8 mouse cellular contexts compared by ENCODE assay signal in the genomic region with DNA sequence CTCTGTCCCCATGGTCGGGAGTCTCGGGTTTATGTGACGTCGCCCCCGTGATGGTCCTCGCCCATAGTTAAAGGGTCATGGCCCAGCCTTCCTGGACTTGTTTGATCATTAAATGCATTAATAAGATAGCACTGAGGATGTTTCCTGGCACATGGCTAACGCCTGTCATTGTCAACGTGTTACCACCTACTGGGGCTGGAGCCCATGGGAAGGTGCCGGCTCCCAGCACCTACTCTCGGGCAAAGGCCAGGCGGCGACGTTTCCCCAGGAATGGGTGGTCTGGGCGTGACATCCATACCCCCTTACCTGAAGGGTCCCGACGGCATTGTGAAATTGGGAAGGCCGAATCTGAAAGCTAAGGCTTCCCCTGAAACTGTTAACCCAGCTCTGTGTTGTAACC. TPM values are rescaled to one million over a fixed set of nuclear protein-coding genes. Genes with fewer than 3 reads are reported as not detected.
DNase-seq lines count a peak whose midpoint lies in the region; ATAC-seq and TF ChIP-seq lines count a peak whose summit lies in the region.

No protein-coding gene starts in this region.

- ATAC-seq in heart, postnatal 0 days (ENCODE audit: insufficient read depth, low read depth), result no peak
- peak; percentile 1 for ATAC-seq in forebrain, postnatal 0 days

- H3K9me3 ChIP-seq in heart, postnatal 0 days (replicated peaks; ENCODE audit: control insufficient read depth, low read length), result no peaks in the 10 kb centered on the region
- no peaks in the 10 kb centered on the region for H3K9me3 ChIP-seq in MEL (replicated peaks; ENCODE audit: insufficient read depth, low read length)
- H3K9me3 ChIP-seq in forebrain, postnatal 0 days (ENCODE audit: low read length), result no peaks in the 10 kb centered on the region
- H3K9me3 ChIP-seq in midbrain, embryonic 10.5 days (replicated peaks), result no peaks in the 10 kb centered on the region

- DNase-seq in heart, postnatal 0 days (ENCODE audit: low spot score), result no peak
- no peak for DNase-seq in heart, postnatal 4 days
- DNase-seq in MEL (ENCODE audit: low read depth, low spot score) (no peak), MN1 (ENCODE audit: low spot score) (no peak)
- DNase-seq in forebrain, postnatal 0 days, result no peak
- DNase-seq in midbrain, embryonic 10.5 days (ENCODE audit: low spot score), result no peak
- DNase-seq in spleen, postnatal 36 days (ENCODE audit: low spot score in 2 of 2), result no peak
- DNase-seq in right cerebral cortex, adult 18-20 months, result no peak

- peaks cover 13% of the 10 kb centered on the region for H3K36me3 ChIP-seq in heart, postnatal 0 days (replicated peaks; ENCODE audit: control insufficient read depth, insufficient read depth, low read length)
- H3K36me3 ChIP-seq in MEL (ENCODE audit: control insufficient read depth in 1 of 2, insufficient read depth in 2 of 2, low read length in 2 of 2), result peaks cover 2 to 16% of the 10 kb centered on the region in 2 experiments; a peak in 3 of 4 replicates
- peaks cover 16% of the 10 kb centered on the region for H3K36me3 ChIP-seq in forebrain, postnatal 0 days (ENCODE audit: insufficient read depth)
- H3K36me3 ChIP-seq in midbrain, embryonic 10.5 days, result peaks cover 26% of the 10 kb centered on the region

- no peaks in the 10 kb centered on the region for H3K27me3 ChIP-seq in heart, postnatal 0 days (ENCODE audit: control insufficient read depth, insufficient read depth, low read length)
- no peaks in the 10 kb centered on the region for H3K27me3 ChIP-seq in MEL (ENCODE audit: control insufficient read depth in 1 of 2, insufficient read depth in 2 of 2, low read length in 2 of 2)
- no peaks in the 10 kb centered on the region for H3K27me3 ChIP-seq in forebrain, postnatal 0 days (ENCODE audit: insufficient read depth, low read length)
- no peaks in the 10 kb centered on the region for H3K27me3 ChIP-seq in midbrain, embryonic 10.5 days (ENCODE audit: low read depth, poor library complexity, severe bottlenecking)

- peak; percentile 11; the same call in 1 of the 2 replicates for TF ChIP-seq CTCF in heart, postnatal 0 days (IDR thresholded peaks at IDR 0.05; ENCODE audit: low read depth)
- TF ChIP-seq CTCF in MEL (IDR thresholded peaks at IDR 0.05 in 2 of 3, conservative IDR thresholded peaks at IDR 0.05 in 1 of 3; ENCODE audit: control insufficient read depth in 1 of 3, insufficient read depth in 1 of 3, low read depth in 2 of 3, low read length in 3 of 3, poor library complexity in 1 of 3, severe bottlenecking in 1 of 3), result no peak
- TF ChIP-seq CTCF in forebrain, postnatal 0 days (IDR thresholded peaks at IDR 0.05; ENCODE audit: low read depth), result no peak

- 2% methylated on average over 17 of the region's 17 CpGs for WGBS in heart, postnatal 0 days
- WGBS in forebrain, postnatal 0 days, result under 1% methylated on average over 17 of the region's 17 CpGs
- WGBS in midbrain, embryonic 10.5 days, result 3% methylated on average over 17 of the region's 17 CpGs

- no peak for TF ChIP-seq RAD21 in MEL (IDR thresholded peaks at IDR 0.05; ENCODE audit: low read depth, low read length)

- H3K4me3 ChIP-seq in heart, postnatal 0 days (ENCODE audit: low read depth, low read length), result peak overlapping the region; percentile 66
- H3K4me3 ChIP-seq in MEL (ENCODE audit: control insufficient read depth in 1 of 2, insufficient read depth in 1 of 2, low read depth in 2 of 2, low read length in 2 of 2), result peak overlapping the region; percentile 64 to 74
- peak overlapping the region; percentile 65 for H3K4me3 ChIP-seq in forebrain, postnatal 0 days (ENCODE audit: low read depth, low read length)
- peak overlapping the region; percentile 70 for H3K4me3 ChIP-seq in midbrain, embryonic 10.5 days

- TF ChIP-seq EP300 in heart, postnatal 0 days (IDR thresholded peaks at IDR 0.05; ENCODE audit: low read depth), result no peak
- TF ChIP-seq EP300 in MEL (IDR thresholded peaks at IDR 0.05; ENCODE audit: low read depth in 1 of 2, low read length in 2 of 2), result no peak

- no peak for TF ChIP-seq POLR2A in MEL (IDR thresholded peaks at IDR 0.05; ENCODE audit: control insufficient read depth in 1 of 2, insufficient read depth in 1 of 2, low read depth in 1 of 2, low read length in 2 of 2, poor library complexity in 1 of 2)

- peak overlapping the region; percentile 49 for H3K9ac ChIP-seq in heart, postnatal 0 days (replicated peaks; ENCODE audit: low read depth, low read length)
- peak overlapping the region; percentile 63 for H3K9ac ChIP-seq in MEL (ENCODE audit: control insufficient read depth, low read depth, low read length, poor library complexity, severe bottlenecking)
- H3K9ac ChIP-seq in forebrain, postnatal 0 days, result peak overlapping the region; percentile 61

- peaks cover 3% of the 10 kb centered on the region; the same call in 1 of the 2 replicates for H3K79me2 ChIP-seq in MEL (ENCODE audit: control insufficient read depth, insufficient read depth, low read length, poor library complexity)

- H3K27ac ChIP-seq in heart, postnatal 0 days (ENCODE audit: low read depth), result peak overlapping the region; percentile 86
- H3K27ac ChIP-seq in MEL (ENCODE audit: control insufficient read depth, low read depth, low read length), result peak overlapping the region; percentile 26
- 0 out of 2 replicates have a peak overlapping the region, but pooled peaks have one; percentile 10 for H3K27ac ChIP-seq in forebrain, postnatal 0 days (ENCODE audit: low read depth, low read length)
- H3K27ac ChIP-seq in midbrain, embryonic 10.5 days (replicated peaks), result peak overlapping the region; percentile 86

- H3K4me1 ChIP-seq in heart, postnatal 0 days (ENCODE audit: control insufficient read depth, insufficient read depth), result peaks cover 27% of the 10 kb centered on the region
- peaks cover 3 to 9% of the 10 kb centered on the region in 2 experiments; a peak in 3 of 4 replicates for H3K4me1 ChIP-seq in MEL (ENCODE audit: control insufficient read depth in 1 of 2, insufficient read depth in 2 of 2, low read length in 2 of 2)
- H3K4me1 ChIP-seq in forebrain, postnatal 0 days (ENCODE audit: insufficient read depth), result peaks cover 6% of the 10 kb centered on the region; the same call in 1 of the 2 replicates
- H3K4me1 ChIP-seq in midbrain, embryonic 10.5 days, result peaks cover 16% of the 10 kb centered on the region

- H3K4me2 ChIP-seq in heart, postnatal 0 days (ENCODE audit: low read depth, low read length), result peak overlapping the region; percentile 82
- peak overlapping the region; percentile 86 for H3K4me2 ChIP-seq in forebrain, postnatal 0 days (ENCODE audit: low read depth)

TF ChIP-seq in MEL, 35 proteins besides CTCF, POLR2A, EP300 and RAD21:
- TF ChIP-seq SIN3A (IDR thresholded peaks at IDR 0.05; ENCODE audit: low read length) (peak; percentile 32; the same call in 1 of the 2 replicates), MAFK (IDR thresholded peaks at IDR 0.05; ENCODE audit: borderline replicate concordance, low read depth, low read length) (no peak), MXI1 (IDR thresholded peaks at IDR 0.05; ENCODE audit: low read depth, low read length) (peak; percentile 60), MAX (IDR thresholded peaks at IDR 0.05; ENCODE audit: low read length) (0 out of 2 replicates have a peak, but pooled peaks have one; percentile 30), UBTF (IDR thresholded peaks at IDR 0.05; ENCODE audit: borderline replicate concordance, insufficient read depth, low read depth, low read length) (0 out of 2 replicates have a peak, but pooled peaks have one; percentile 52)

RNA-seq across cellular contexts. Expression of gene Tom1, which starts 0.8 kb away (rescaled TPM):
- 56.1 and 110 TPM in 2 replicates for total RNA-seq in heart, postnatal 0 days (2014; rRNA removed; ENCODE audit: low replicate concordance)
- 68.7 and 75.8 TPM in 2 replicates for polyA plus RNA-seq in heart, postnatal 0 days (2015; fragmentation: Nextera tagmentation; extraction: Ambion mirVana)
- 10 to 100 TPM; 70.7 to 73.3 TPM for total RNA-seq in heart, postnatal 4 days (2021)
- 17.6 and 18.0 TPM in 2 replicates for total RNA-seq in MEL (2012; rRNA removed)
- polyA plus RNA-seq in MEL (2012; ENCODE audit: insufficient read depth in 1 of 2, insufficient read length in 2 of 2, low read depth in 1 of 2, low replicate concordance in 2 of 2, missing spikeins in 1 of 2), result 10 to 100 TPM in 1 of 2 experiments, not detected in 1; 32.6 TPM
- total RNA-seq in forebrain, postnatal 0 days (2014; rRNA removed), result 21.8 and 24.6 TPM in 2 replicates
- polyA plus RNA-seq in forebrain, postnatal 0 days (2015; fragmentation: Nextera tagmentation; extraction: Ambion mirVana), result 30.6 and 35.9 TPM in 2 replicates
- polyA plus RNA-seq in midbrain, embryonic 10.5 days (2016; fragmentation: Nextera tagmentation; extraction: Ambion mirVana), result 31.3 and 33.9 TPM in 2 replicates

RNA-seq across cellular contexts. Expression of gene Hmgxb4, which starts 41.1 kb away (rescaled TPM):
- 17.0 and 23.7 TPM in 2 replicates for total RNA-seq in heart, postnatal 0 days (2014; rRNA removed; ENCODE audit: low replicate concordance)
- polyA plus RNA-seq in heart, postnatal 0 days (2015; fragmentation: Nextera tagmentation; extraction: Ambion mirVana), result 9.0 and 10.2 TPM in 2 replicates
- 10 to 100 TPM; 23.0 to 26.4 TPM for total RNA-seq in heart, postnatal 4 days (2021)
- total RNA-seq in MEL (2012; rRNA removed), result 21.8 and 22.8 TPM in 2 replicates
- polyA plus RNA-seq in MEL (2012; ENCODE audit: insufficient read depth in 1 of 2, insufficient read length in 2 of 2, low read depth in 1 of 2, low replicate concordance in 2 of 2, missing spikeins in 1 of 2), result 10 to 100 TPM in 1 of 2 experiments, not detected in 1; 32.6 TPM
- 70.9 and 84.2 TPM in 2 replicates for total RNA-seq in forebrain, postnatal 0 days (2014; rRNA removed)
- 19.0 and 26.9 TPM in 2 replicates for polyA plus RNA-seq in forebrain, postnatal 0 days (2015; fragmentation: Nextera tagmentation; extraction: Ambion mirVana)
- polyA plus RNA-seq in midbrain, embryonic 10.5 days (2016; fragmentation: Nextera tagmentation; extraction: Ambion mirVana), result 39.1 and 45.6 TPM in 2 replicates

RNA-seq across cellular contexts. Expression of gene Hmox1, which starts 59.1 kb away (rescaled TPM):
- total RNA-seq in heart, postnatal 0 days (2014; rRNA removed; ENCODE audit: low replicate concordance), result 22.9 and 29.2 TPM in 2 replicates
- polyA plus RNA-seq in heart, postnatal 0 days (2015; fragmentation: Nextera tagmentation; extraction: Ambion mirVana), result 12.2 and 13.6 TPM in 2 replicates
- 10 to 100 TPM; 15.0 to 16.6 TPM for total RNA-seq in heart, postnatal 4 days (2021)
- total RNA-seq in MEL (2012; rRNA removed), result 11.1 and 29.9 TPM in 2 replicates
- polyA plus RNA-seq in MEL (2012; ENCODE audit: insufficient read depth in 1 of 2, insufficient read length in 2 of 2, low read depth in 1 of 2, low replicate concordance in 2 of 2, missing spikeins in 1 of 2), result 10 to 100 TPM in 1 of 2 experiments, not detected in 1; 72.4 TPM
- 8.7 and 10.5 TPM in 2 replicates for total RNA-seq in forebrain, postnatal 0 days (2014; rRNA removed)
- polyA plus RNA-seq in forebrain, postnatal 0 days (2015; fragmentation: Nextera tagmentation; extraction: Ambion mirVana), result 13.3 and 14.4 TPM in 2 replicates
- 20.5 and 21.0 TPM in 2 replicates for polyA plus RNA-seq in midbrain, embryonic 10.5 days (2016; fragmentation: Nextera tagmentation; extraction: Ambion mirVana)

Comparison
In these comparisons a context has a peak if more than half of its experiments do, and no peak if none do; other contexts are left out.
1. H3K27ac ChIP-seq: peak in every context shown above with its lines; median percentile 86 in heart, postnatal 0 days; 86 in midbrain, embryonic 10.5 days; 26 in MEL; 10 in forebrain, postnatal 0 days.